Mouse (Mus musculus) stomach, postnatal 0 days (tissue): ENCODE results near the gene Nubp2.

ENCODE experiments used
- CTCF ChIP-seq: IDR thresholded peaks from 2 replicates; pipeline ENCODE4 v1.5.1; 2016; ENCODE audit warnings: antibody characterized with exemption, low read depth, mild to moderate bottlenecking, moderate library complexity
- EP300 ChIP-seq: optimal IDR thresholded peaks from 2 replicates; pipeline ENCODE3; 2016; ENCODE audit warnings: antibody characterized with exemption

- TF ChIP-seq CTCF (no peak), EP300 (no peak)
These were observed 27.8 kb upstream of the Nubp2 start for GRCm38 (mm10) chr17:24913984-24914383.
